Mouse (Mus musculus) layer of hippocampus, adult 11-12 months (tissue): Measurements from ENCODE around the gene Greb1.

Source experiments
- DNase-seq: peaks from one replicate; pipeline ENCODE4 v3.0.0; 2022; ENCODE audit warnings: low spot score

Greb1 gene

GRCm38 (mm10) chr12:16694783-16695182, 105.9 kb downstream of the Greb1 start:
- DNase-seq: no peak

- DNase-seq: no peak
These were observed 110.1 kb downstream of the Greb1 start for GRCm38 (mm10) chr12:16690631-16691030.

GRCm38 (mm10) chr12:16672246-16672645, 128.4 kb downstream of the Greb1 start:
- DNase-seq: no peak

GRCm38 (mm10) chr12:16669176-16669575, 131.5 kb downstream of the Greb1 start:
- DNase-seq: no peak

- no peak for DNase-seq
These were observed 135.7 kb downstream of the Greb1 start for GRCm38 (mm10) chr12:16665022-16665421.

GRCm38 (mm10) chr12:16662955-16663585, 137.6 kb downstream of the Greb1 start:
- peak; percentile 45 for DNase-seq

GRCm38 (mm10) chr12:16661936-16662335, 138.8 kb downstream of the Greb1 start:
- no peak for DNase-seq

- no peak for DNase-seq
These were observed 139.2 kb downstream of the Greb1 start for GRCm38 (mm10) chr12:16661459-16661858.

- DNase-seq: peak; percentile 41
These were observed 143.5 kb downstream of the Greb1 start for GRCm38 (mm10) chr12:16656906-16657875.

- no peak for DNase-seq
These were observed 145.1 kb downstream of the Greb1 start for GRCm38 (mm10) chr12:16655604-16656003.

- peak; percentile 60 for DNase-seq
These were observed 147.2 kb downstream of the Greb1 start, which contains the start of gene Ntsr2 for GRCm38 (mm10) chr12:16653332-16654093. Ntsr2 (plus strand) TSS chr12:16653382.

- no peak for DNase-seq
These were observed 150.9 kb downstream of the Greb1 start for GRCm38 (mm10) chr12:16649819-16650218.

GRCm38 (mm10) chr12:16648273-16648672, 152.4 kb downstream of the Greb1 start:
- DNase-seq: no peak

GRCm38 (mm10) chr12:16646780-16647409, 153.8 kb downstream of the Greb1 start:
- DNase-seq: no peak

GRCm38 (mm10) chr12:16644698-16645097, 156.0 kb downstream of the Greb1 start:
- DNase-seq: no peak

- DNase-seq: peak; percentile 35
These were observed 157.0 kb downstream of the Greb1 start for GRCm38 (mm10) chr12:16643508-16644345.

GRCm38 (mm10) chr12:16642000-16642399, 158.7 kb downstream of the Greb1 start:
- no peak for DNase-seq

GRCm38 (mm10) chr12:16640075-16640474, 160.6 kb downstream of the Greb1 start:
- DNase-seq: no peak

- no peak for DNase-seq
These were observed 161.5 kb downstream of the Greb1 start for GRCm38 (mm10) chr12:16639078-16639771.

- DNase-seq: no peak
These were observed 164.9 kb downstream of the Greb1 start for GRCm38 (mm10) chr12:16635816-16636215.
